Mouse (Mus musculus) erythroblast, embryonic 14.5 days (primary cell): ENCODE data around the gene Asb2.

Experiments
- GATA1 ChIP-seq: IDR thresholded peaks from 2 replicates; pipeline ENCODE4 v1.6.1; 2012; ENCODE audit warnings: low read length, inconsistent platforms, mixed read lengths
- TAL1 ChIP-seq: IDR thresholded peaks from 3 replicates; pipeline ENCODE4 v1.6.1; 2012; ENCODE audit warnings: low read length, inconsistent platforms, mixed read lengths

DNA sequence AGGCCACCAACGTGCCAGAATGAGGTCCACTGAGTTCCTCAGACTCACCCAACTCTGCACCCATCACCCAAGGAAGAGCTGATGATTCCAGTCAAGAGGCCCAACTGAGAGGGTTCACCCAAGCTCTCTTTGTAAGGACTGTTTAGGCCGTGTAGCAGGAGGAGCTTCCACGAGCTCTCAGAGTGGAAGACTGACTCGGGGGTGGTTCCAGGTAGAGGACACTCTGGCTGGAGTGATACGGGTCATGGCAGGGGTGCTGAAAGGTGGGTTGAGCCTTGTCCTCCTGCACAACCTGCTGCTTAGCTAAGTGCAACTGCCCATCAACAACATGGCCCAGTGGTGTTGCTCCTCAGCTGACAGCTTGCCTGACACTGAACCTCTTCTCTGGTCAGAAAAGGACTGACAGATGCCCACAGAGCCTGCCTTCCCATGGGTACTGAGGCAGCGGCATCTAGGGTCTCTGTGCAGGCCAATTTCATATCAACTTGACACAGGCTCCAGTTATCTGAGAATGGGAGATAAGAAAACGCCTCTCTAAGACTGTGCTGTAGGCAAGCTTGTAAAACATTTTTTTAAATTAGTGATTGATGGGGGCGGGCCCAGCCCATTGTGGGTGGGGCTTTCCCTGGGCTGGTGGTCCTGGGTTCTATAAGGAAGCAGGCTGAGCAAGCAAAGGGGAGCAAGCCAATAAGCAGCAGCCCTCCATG, 17.9 kb upstream of the Asb2 start:
- TF ChIP-seq GATA1 = no peak
- no peak for TF ChIP-seq TAL1
